Mouse (Mus musculus) monocyte, adult 2 months (primary cell): ENCODE measurements around the gene Ccdc88b.
A peak's percentile ranks its signal among the peaks of the same experiment; 100 is the strongest.
"Not testable (repeated sequence)": the region's sequence is repeated elsewhere in the genome, so short reads cannot be mapped to it uniquely, and the experiment has no call there.

Experiments used
- DNase-seq, 2 experiments: peaks; one replicate each; pipeline ENCODE4 v3.0.0; 2022; ENCODE audit warnings: low spot score in 2 of 2, low read depth in 1 of 2

Ccdc88b gene

DNA sequence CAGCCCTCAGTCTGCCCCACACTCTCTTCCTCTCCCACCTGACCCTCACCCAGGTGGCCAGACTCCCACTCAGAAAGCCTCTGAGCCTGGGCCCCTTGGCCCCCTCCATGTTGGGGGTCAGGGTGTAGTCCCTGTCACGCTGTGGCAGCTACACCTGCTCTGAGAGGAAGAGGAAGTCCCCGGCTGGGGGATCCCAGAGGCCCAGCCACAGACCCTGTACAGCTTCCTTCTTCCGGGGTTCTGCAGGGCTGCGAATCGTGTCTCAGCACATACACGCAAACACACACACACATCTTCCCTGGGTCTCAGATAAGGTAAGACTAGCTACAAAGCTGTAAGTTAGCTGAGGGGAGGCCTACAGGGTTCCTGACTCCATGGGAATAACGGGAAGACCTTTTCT is at the start of gene Ccdc88b:
TSS of gene Ccdc88b (minus strand) at position 181 of the 400 bp plus-strand sequence.
- DNase-seq = peak in 1 of 2 experiments; percentile 69

- DNase-seq = no peak
Observed at GRCm38 (mm10) chr19:6907094-6907493, 49.1 kb upstream of the Ccdc88b start.

- DNase-seq = no peak
Observed at GRCm38 (mm10) chr19:6906199-6906598, 48.2 kb upstream of the Ccdc88b start.

DNA sequence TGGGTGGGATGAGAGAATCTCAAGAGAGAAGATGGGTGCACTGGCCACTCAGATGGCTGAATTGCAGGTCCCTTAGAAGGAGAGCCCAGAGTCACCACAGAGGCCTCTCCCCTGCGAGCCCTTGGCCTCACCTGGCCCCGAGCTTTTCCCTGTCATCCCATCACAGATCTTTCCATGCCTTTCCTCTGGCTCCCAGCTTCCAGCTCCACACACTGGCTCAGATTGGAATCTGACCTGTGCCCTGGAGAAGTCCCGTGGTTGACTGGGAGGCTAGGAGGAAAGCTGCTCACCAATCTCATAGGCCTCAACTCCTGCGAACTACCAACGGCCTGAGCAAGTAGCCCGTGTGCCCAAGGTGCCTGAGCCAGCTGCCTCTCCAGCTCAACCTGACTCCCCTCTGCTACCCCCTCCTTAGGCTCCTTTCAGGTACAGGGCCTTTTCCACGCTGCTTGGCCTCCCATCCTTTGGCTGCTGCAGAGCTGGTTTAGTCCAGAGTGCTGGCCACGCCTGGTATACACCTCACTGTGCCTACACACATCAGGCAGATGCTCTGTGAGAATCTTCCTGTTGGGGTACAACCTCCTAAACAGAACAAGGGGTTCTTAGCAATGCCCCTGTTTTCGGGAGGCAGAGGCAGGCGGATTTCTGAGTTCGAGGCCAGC is 47.6 kb upstream of the Ccdc88b start:
- no peak for DNase-seq

DNA sequence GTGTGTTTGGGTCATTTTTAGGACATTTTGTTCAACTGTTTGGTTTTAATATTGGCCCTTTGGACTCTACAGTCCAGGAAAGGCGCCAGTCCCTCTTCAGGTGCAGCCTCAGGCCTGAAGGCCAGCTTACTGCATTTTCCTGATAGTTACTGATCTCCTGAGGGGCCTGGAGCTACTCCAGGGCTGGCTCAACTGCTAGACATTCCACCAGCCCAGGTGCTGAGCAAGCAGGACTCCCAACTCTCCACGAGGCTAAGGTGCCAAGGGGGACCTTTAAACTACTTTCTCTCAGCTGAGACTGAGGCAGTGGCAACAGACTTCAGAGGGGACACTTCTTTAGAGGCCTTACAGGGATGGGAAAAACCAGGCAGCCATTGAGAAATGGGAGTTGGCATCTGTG is 46.8 kb upstream of the Ccdc88b start:
- no peak for DNase-seq

GRCm38 (mm10) chr19:6903031-6903430 is 45.0 kb upstream of the Ccdc88b start:
- no peak for DNase-seq

- no peak for DNase-seq
Observed at GRCm38 (mm10) chr19:6899641-6900040, 41.6 kb upstream of the Ccdc88b start.

DNA sequence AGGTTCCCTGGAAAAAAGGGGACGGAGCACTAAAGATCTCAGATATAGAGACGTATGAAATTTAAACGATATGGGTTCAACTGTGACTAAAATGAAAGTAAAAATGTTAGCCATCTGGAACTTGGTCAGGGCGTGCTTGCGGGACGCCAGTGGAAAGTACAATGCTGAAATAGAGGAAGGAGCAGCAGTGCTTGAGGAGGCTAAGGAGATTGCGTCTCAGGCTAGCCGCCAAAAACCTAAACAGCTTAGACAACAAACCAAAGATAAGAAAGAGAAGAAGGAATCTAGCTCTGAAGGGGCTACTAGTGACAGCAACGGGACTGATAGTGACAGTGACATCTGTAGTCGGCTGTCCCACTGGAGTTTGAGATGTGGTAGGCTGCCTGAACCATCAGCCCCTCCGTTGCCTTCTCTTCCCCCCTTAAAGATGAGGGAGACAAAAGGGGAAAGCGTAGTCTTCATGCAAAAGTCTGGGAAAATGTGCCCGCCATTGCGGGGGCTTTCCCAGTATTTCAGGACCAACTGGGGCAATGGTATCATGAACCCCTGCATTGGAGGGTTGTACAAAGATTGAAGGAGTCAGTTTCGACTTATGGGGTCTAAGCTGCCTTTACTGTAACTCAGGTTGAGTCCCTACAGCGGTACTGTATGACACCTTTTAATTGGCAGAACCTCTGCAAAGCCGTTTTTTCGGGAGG is 37.7 kb upstream of the Ccdc88b start:
- not testable (repeated sequence) for DNase-seq

- DNase-seq = no peak
Observed at GRCm38 (mm10) chr19:6893731-6894451, 35.9 kb upstream of the Ccdc88b start.

DNA sequence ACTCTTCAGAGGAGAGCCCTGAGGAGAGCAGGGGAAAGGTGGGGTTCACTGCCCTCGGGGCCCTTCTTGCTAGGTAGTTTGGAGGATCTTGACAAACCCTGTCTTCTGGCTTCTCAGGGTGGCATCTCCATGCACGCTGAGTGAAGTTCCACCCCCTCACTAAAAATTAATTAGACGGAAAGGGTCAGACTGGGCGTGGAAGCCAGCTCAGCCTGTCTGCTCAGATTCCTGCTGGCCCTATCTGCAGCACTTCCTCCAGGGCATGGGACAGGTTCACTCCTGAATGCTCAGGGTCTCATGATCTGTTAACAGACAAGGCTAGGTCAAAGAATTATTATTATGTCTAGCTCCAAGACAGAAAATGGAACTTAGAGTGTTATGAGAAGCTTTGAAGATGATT is 34.5 kb upstream of the Ccdc88b start:
- no peak for DNase-seq

DNA sequence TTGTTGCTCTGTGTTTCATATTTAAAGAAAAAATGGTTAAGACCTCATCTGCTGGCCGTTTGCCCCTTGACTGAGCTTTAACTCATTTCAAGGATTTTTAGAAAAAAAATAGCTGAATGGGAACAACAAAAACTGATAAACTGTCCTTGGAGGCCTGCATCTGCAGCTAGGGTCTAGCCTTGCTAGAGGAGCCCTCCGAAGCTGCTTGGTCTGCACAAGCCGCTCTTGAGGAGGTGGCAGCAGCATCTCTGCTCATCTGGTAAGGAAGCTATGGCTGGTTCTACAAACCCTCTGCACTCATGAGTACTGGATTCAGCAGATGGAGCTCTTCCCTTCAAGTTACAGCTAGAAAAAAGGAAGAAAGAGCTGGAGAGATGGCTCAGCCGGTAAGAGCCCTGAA is 20.0 kb upstream of the Ccdc88b start:
- DNase-seq = no peak

- no peak for DNase-seq
Observed at GRCm38 (mm10) chr19:6876799-6877198, 18.8 kb upstream of the Ccdc88b start.

DNA sequence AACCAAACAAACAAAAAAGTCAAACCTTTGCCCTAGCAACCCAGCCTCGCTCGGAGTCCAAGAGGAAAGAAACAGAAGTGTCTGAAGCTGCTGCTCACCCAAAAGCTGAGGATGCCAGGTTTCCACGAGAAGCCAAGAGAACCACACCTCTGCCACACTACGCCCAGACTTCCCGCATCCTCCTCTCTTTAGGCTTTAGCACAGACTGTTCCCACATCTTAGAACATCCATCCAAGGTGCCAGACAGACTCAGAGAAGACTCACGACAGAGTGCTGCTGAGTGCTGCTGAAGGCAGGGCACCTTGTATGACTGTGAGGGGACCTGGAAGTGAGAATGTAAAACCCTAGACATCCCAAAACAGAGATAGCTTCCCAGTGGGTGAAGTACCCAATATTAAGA is 17.8 kb upstream of the Ccdc88b start:
- DNase-seq = no peak

GRCm38 (mm10) chr19:6874257-6874656 is 16.2 kb upstream of the Ccdc88b start:
- no peak for DNase-seq

DNA sequence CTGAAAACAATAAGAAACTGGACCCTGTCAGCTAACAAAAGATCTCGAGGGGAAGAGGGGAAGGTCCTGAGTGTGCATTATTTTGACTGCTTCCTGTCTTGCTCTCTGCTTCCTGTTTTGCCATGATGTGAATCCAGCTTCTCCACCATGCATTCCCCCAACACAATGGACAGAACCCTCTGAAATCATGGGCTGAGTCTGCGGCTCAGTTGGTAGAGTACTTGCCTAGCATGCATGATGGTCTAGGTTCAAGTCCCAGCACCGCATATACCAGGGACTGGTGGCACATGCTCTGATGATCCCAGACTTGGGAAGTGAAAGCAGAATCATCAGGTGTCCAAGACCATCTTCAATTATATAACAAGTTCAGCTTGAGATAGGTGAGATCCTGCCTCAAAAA is 14.7 kb upstream of the Ccdc88b start:
- DNase-seq = no peak

DNA sequence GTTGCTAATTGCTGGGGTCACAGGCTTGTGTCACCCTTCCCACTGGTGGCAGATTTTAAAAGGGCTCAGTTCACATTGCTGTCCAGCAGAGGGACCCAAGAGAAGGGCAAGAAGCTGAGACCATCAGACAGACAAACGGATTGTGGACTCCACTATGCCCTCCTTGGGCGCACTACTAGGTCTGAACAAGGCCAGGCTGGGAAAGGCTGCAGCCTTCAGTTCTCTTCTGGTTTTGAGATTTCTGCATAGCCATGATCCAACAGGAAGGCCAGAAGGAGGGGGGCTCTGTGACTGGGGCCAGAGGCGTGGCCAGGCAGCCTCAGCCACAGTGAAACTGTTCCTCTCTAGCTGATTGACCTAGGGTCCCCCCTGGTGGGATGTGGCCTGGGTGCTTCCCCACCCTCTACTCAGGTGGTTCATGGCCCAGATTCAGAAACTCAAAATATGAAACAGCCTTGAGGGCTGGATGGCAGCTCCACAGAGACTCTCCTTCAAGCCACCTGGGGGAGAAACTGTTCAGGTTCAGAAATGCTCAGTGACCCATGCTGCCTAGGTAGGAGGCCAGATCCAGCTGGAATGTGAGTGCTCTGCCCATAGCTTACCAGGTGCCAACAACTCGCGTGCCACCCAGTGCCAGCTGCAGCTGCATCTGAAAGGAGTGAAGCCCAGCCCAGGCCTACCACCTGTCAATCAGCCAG is 13.7 kb upstream of the Ccdc88b start:
- peak in 1 of 2 experiments; percentile 24 for DNase-seq

DNA sequence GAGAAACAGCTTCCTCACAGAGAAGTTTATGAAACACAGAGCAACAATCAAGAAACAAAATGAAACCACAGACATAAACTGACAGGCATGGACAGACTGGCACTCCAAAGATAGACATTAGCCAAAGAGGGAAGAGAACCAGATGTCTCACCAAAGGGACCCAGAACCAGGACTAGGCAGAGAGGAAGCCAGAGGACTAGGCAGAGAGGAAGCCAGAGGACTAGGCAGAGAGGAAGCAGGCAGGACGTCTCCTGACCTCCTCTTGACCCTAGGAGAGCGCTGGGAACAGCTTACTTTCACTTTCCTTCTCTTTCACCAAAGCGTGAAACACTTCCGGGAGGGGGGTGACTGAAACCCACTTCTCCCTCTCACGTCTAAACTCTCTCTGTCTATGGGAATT is 11.3 kb upstream of the Ccdc88b start:
- peak; percentile 69 to 73 for DNase-seq

GRCm38 (mm10) chr19:6861451-6861850 is 3.4 kb upstream of the Ccdc88b start:
- no peak for DNase-seq

DNA sequence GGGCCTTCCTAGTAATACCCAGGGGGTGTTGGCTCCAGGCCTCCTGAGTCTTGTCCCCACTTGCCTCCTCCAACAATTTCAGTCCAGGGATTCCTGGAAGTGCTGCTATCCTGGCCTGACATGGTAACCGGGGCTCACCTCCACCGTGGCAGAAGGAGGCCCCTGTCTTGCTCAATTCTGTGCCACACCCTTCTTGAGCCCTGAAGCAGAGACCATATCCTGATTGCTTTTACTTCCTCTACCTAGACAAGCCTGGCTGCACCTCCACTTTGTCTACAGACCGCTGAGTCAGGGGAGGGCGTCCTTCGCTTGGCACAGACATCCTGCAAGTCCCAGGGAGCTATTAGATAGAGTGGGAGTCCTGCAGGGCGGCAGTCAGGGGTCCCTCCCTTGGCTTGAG is 2.7 kb upstream of the Ccdc88b start:
- DNase-seq = no peak

- DNase-seq = no peak
Observed at GRCm38 (mm10) chr19:6859971-6860370, 2.0 kb upstream of the Ccdc88b start.

DNA sequence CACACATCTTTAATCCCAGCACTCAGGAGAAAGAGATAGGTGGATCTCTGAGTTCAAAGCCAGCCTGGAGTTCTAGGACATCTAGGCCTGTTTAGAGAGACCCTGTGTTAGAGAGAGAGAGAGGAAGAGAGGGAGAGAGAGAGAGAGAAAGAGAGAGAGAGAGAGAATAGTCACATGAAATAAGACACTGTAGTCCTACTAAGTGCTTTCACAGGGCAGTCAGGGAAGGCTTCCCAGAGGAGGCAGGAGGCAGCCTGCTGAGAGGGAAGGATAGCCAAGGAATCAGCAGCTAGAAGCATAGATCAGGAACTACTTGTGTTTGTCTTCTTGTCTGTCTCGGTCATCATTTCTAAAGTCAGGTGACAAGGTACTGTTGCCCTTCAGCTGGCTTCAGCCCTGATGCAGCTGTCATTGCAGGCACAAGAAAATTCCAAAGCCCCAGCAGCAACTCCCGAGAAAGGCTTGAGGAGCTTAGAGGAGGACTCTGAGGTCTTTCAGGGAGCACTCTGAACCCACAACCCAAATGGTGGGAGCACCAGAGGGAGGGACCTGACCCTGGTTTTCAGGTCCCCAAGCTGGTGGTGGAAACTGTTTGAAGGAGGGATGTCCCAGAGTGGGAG is 1.1 kb upstream of the Ccdc88b start:
- no peak for DNase-seq
